Comparison of ENCODE assay signal across 28 mouse cellular contexts in the genomic region with DNA sequence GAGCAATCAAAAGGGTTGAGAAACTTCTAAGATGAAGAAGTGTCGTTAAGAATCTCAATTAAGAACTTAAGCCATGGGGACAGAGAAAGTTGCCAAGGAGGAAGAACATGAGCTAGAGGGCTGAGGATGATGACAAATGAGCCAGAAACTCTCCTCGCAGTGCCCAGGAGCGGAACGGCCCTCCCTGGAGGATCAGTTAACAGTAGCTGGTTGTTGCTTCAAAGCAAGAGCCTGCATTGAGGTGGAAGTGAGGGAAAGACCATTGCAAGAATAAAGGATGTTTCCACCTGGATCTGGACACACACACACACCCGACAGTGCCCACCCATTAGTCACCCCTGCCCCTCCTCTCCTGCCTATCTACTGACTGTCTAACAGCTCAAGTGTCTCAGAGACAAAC. TPM values are rescaled to one million over a fixed set of nuclear protein-coding genes. Genes with fewer than 3 reads are reported as not detected.
"Had no signal": no experiment of that assay in that cellular context is flagged by ENCODE, and none has a peak within 500 bp of the region (broad histone marks: within the 10 kb centered on the region; RNA-seq: fewer than 3 reads in every experiment).

No protein-coding gene starts in this region.

- H3K9me3 ChIP-seq: heart, embryonic 13.5 days; heart, embryonic 15.5 days; hindbrain, embryonic 10.5 days; hindbrain, embryonic 12.5 days; intestine, embryonic 15.5 days; limb, embryonic 10.5 days; limb, embryonic 12.5 days; liver, embryonic 13.5 days; liver, embryonic 15.5 days had no signal

- H3K4me2 ChIP-seq: heart, embryonic 11.5 days; heart, embryonic 13.5 days; heart, embryonic 15.5 days; hindbrain, embryonic 12.5 days; hindbrain, embryonic 14.5 days; intestine, embryonic 15.5 days; limb, embryonic 12.5 days; liver, embryonic 11.5 days; liver, embryonic 13.5 days; liver, embryonic 15.5 days had no signal

- H3K36me3 ChIP-seq: heart, embryonic 13.5 days; heart, embryonic 15.5 days; hindbrain, embryonic 10.5 days; hindbrain, embryonic 12.5 days; intestine, embryonic 15.5 days; limb, embryonic 10.5 days; limb, embryonic 12.5 days; liver, embryonic 13.5 days; liver, embryonic 15.5 days had no signal

- H3K27me3 ChIP-seq: heart, embryonic 15.5 days; hindbrain, embryonic 12.5 days; intestine, embryonic 15.5 days; limb, embryonic 12.5 days; liver, embryonic 13.5 days; liver, embryonic 15.5 days had no signal

- ATAC-seq: forebrain, embryonic 16.5 days; hindbrain, embryonic 16.5 days; inflammation-experienced regulatory T-cells, adult 6 months; intestine, embryonic 15.5 days; intestine, postnatal 0 days had no signal

- H3K4me1 ChIP-seq: hindbrain, embryonic 10.5 days; hindbrain, embryonic 12.5 days; intestine, embryonic 15.5 days; liver, embryonic 13.5 days; liver, embryonic 15.5 days had no signal

- DNase-seq: gastrocnemius, adult 2 months; gastrocnemius, postnatal 10 days; gastrocnemius, postnatal 25 days; heart, adult 18-20 months; heart, postnatal 14 days; heart, postnatal 4 days; kidney, adult 18-20 months; kidney, postnatal 10 days; kidney, postnatal 36 days; liver; liver, embryonic 13.5 days had no signal

- H3K9ac ChIP-seq: heart, embryonic 13.5 days; heart, embryonic 15.5 days; hindbrain, embryonic 12.5 days; hindbrain, embryonic 14.5 days; intestine, embryonic 15.5 days; limb, embryonic 12.5 days; liver, embryonic 13.5 days; liver, embryonic 15.5 days had no signal

- H3K4me3 ChIP-seq: gastrocnemius, adult 2 months; heart, embryonic 13.5 days; heart, embryonic 15.5 days; hindbrain, embryonic 10.5 days; hindbrain, embryonic 12.5 days; intestine, embryonic 15.5 days; layer of hippocampus, adult 2 months; left cerebral cortex, adult 2 months; limb, embryonic 10.5 days; limb, embryonic 12.5 days; liver, embryonic 13.5 days; liver, embryonic 15.5 days had no signal

- H3K27ac ChIP-seq: gastrocnemius, adult 2 months; heart, embryonic 13.5 days; heart, embryonic 15.5 days; hindbrain, embryonic 10.5 days; hindbrain, embryonic 12.5 days; hindbrain, embryonic 14.5 days; intestine, embryonic 15.5 days; layer of hippocampus, adult 2 months; left cerebral cortex, adult 2 months; limb, embryonic 10.5 days; limb, embryonic 12.5 days; liver, embryonic 13.5 days; liver, embryonic 15.5 days had no signal

RNA-seq across cellular contexts. Expression of a gene that starts 46.9 kb away (rescaled TPM):
- polyA plus RNA-seq: hindbrain, embryonic 14.5 days had no signal
